Mouse (Mus musculus): ENCODE data around the gene Gprin1. TPM values are rescaled to one million over a fixed set of nuclear protein-coding genes. Genes with fewer than 3 reads are reported as not detected.

Gene Gprin1
- total and polyA plus RNA-seq, 3 experiments: not detected

GRCm38 (mm10) chr13:54694348-54695060 is 55.2 kb downstream of the Gprin1 start:
- Histone ChIP-seq H3K27me3 (ENCODE audit: control insufficient read depth in 1 of 2, insufficient read depth in 2 of 2, low read length in 2 of 2) (no peaks in the 10 kb centered on the region; a peak in 1 of 4 replicates), H3K79me2 (ENCODE audit: control insufficient read depth, insufficient read depth, low read length, poor library complexity) (peaks cover 31% of the 10 kb centered on the region), H3K9ac (ENCODE audit: control insufficient read depth, low read depth, low read length, poor library complexity, severe bottlenecking) (peak overlapping the region; percentile 95), H3K4me1 (ENCODE audit: control insufficient read depth in 1 of 2, insufficient read depth in 2 of 2, low read length in 2 of 2) (peaks cover 2 to 27% of the 10 kb centered on the region in 2 experiments), H3K9me3 (replicated peaks; ENCODE audit: insufficient read depth, low read length) (no peaks in the 10 kb centered on the region), H3K4me3 (ENCODE audit: control insufficient read depth in 1 of 2, insufficient read depth in 1 of 2, low read depth in 2 of 2, low read length in 2 of 2) (peak overlapping the region; percentile 48 to 72), H3K27ac (ENCODE audit: control insufficient read depth, low read depth, low read length) (peak overlapping the region; percentile 96), H3K36me3 (ENCODE audit: control insufficient read depth in 1 of 2, insufficient read depth in 2 of 2, low read length in 2 of 2) (peaks cover 0 to 14% of the 10 kb centered on the region in 2 experiments; a peak in 2 of 4 replicates)
- TF ChIP-seq NRF1 (IDR thresholded peaks at IDR 0.05; ENCODE audit: insufficient read depth, low read depth, low read length, poor library complexity, severe bottlenecking) (0 out of 2 replicates have a peak, but pooled peaks have one; percentile 3), ELF1 (IDR thresholded peaks at IDR 0.05; ENCODE audit: low read depth, low read length) (peak; percentile 73; the same call in 1 of the 2 replicates), SMC3 (IDR thresholded peaks at IDR 0.05; ENCODE audit: low read depth, low read length) (no peak), CHD1 (IDR thresholded peaks at IDR 0.05; ENCODE audit: low read depth, low read length) (no peak), E2F4 (IDR thresholded peaks at IDR 0.05; ENCODE audit: borderline replicate concordance, low read depth, low read length) (no peak), POLR2A (IDR thresholded peaks at IDR 0.05; ENCODE audit: control insufficient read depth in 1 of 2, insufficient read depth in 1 of 2, low read depth in 1 of 2, low read length in 2 of 2, poor library complexity in 1 of 2) (peak; percentile 49 to 84; a peak in 2 of 4 replicates), MXI1 (IDR thresholded peaks at IDR 0.05; ENCODE audit: low read depth, low read length) (peak; percentile 6; the same call in 1 of the 2 replicates), RCOR1 (IDR thresholded peaks at IDR 0.05; ENCODE audit: low read depth, low read length) (no peak), KAT2A (conservative IDR thresholded peaks at IDR 0.05; ENCODE audit: low read depth, low read length) (peak; percentile 95), MYB (IDR thresholded peaks at IDR 0.05; ENCODE audit: low read depth, low read length) (no peak), HCFC1 (IDR thresholded peaks at IDR 0.05; ENCODE audit: low read depth, low read length) (peak; percentile 95), TCF12 (IDR thresholded peaks at IDR 0.05; ENCODE audit: low read depth, low read length) (0 out of 2 replicates have a peak, but pooled peaks have one; percentile 6), ZMIZ1 (IDR thresholded peaks at IDR 0.05; ENCODE audit: low read depth, low read length) (peak; percentile 78; the same call in 1 of the 2 replicates), UBTF (IDR thresholded peaks at IDR 0.05; ENCODE audit: borderline replicate concordance, insufficient read depth, low read depth, low read length) (no peak), NELFE (IDR thresholded peaks at IDR 0.05; ENCODE audit: low read depth, low read length) (peak; percentile 80)
- peak; percentile 91 for DNase-seq (ENCODE audit: low read depth, low spot score)

DNA sequence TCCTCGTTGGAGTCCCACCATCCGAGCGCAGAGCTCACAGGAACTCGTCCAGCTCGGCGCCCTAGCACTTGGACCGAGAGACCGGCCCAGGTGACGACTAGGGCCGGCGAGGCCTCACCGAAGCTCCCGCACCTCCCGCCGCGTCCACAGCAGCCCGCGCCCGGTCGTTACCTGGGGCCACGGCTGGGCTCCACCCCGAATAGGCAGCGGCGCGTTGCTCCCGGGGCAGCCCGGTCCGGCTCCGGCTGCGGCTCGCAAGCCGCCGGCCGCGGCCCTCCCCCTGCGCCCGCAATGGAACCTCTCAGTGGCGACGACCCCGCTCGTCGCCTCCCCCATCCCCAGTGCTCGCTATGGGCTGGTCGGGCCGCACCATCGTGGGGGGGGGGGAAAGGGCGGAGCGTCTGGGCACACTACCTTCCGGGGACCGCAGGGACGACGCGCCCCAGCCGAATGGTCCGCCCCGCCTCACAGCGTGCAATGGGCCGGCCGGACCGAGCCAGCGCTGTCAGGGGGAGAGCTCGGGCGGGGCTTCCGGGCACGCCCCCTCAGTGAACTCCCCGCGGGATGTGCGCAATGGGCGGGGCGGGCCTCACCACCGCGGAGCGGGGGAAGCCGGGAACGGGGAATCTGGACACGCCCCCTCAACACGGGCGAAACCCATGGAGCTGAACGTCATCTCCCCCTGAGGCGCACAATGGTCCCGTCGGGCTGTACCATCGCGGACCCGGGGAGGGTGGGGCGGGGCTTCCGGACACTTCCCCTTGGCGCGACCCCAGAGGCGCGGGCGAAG is 55.9 kb downstream of the Gprin1 start, which contains the start of gene Rnf44:
TSS of gene Rnf44 (minus strand) at position 350 of the 790 bp plus-strand sequence.
- H3K27me3 ChIP-seq (ENCODE audit: control insufficient read depth in 1 of 2, insufficient read depth in 2 of 2, low read length in 2 of 2): no peaks in the 10 kb centered on the region; a peak in 1 of 4 replicates
- H3K4me3 ChIP-seq (ENCODE audit: control insufficient read depth in 1 of 2, insufficient read depth in 1 of 2, low read depth in 2 of 2, low read length in 2 of 2): peak within 1 kb of the TSS; percentile 92 to 99
- peak within 1 kb of the TSS; percentile 96 for H3K27ac ChIP-seq (ENCODE audit: control insufficient read depth, low read depth, low read length)
- peaks cover 2 to 27% of the 10 kb centered on the region in 2 experiments for H3K4me1 ChIP-seq (ENCODE audit: control insufficient read depth in 1 of 2, insufficient read depth in 2 of 2, low read length in 2 of 2)
- peaks cover 0 to 16% of the 10 kb centered on the region in 2 experiments; a peak in 2 of 4 replicates for H3K36me3 ChIP-seq (ENCODE audit: control insufficient read depth in 1 of 2, insufficient read depth in 2 of 2, low read length in 2 of 2)
- peak within 1 kb of the TSS; percentile 95 for H3K9ac ChIP-seq (ENCODE audit: control insufficient read depth, low read depth, low read length, poor library complexity, severe bottlenecking)
- no peaks in the 10 kb centered on the region for H3K9me3 ChIP-seq (replicated peaks; ENCODE audit: insufficient read depth, low read length)
- DNase-seq (ENCODE audit: low read depth, low spot score): peak; percentile 99
- peaks cover 33% of the 10 kb centered on the region for H3K79me2 ChIP-seq (ENCODE audit: control insufficient read depth, insufficient read depth, low read length, poor library complexity)
- TF ChIP-seq CHD1 (IDR thresholded peaks at IDR 0.05; ENCODE audit: low read depth, low read length) (peak; percentile 100), RCOR1 (IDR thresholded peaks at IDR 0.05; ENCODE audit: low read depth, low read length) (no peak; the same call in 1 of the 2 replicates), TBP (IDR thresholded peaks at IDR 0.05; ENCODE audit: low read depth, low read length) (0 out of 2 replicates have a peak, but pooled peaks have one; percentile 10), MAZ (IDR thresholded peaks at IDR 0.05; ENCODE audit: low read depth, low read length) (peak; percentile 95; the same call in 1 of the 2 replicates), CTCF (IDR thresholded peaks at IDR 0.05 in 2 of 3, conservative IDR thresholded peaks at IDR 0.05 in 1 of 3; ENCODE audit: control insufficient read depth in 1 of 3, insufficient read depth in 1 of 3, low read depth in 2 of 3, low read length in 3 of 3, poor library complexity in 1 of 3, severe bottlenecking in 1 of 3) (no peak), KAT2A (conservative IDR thresholded peaks at IDR 0.05; ENCODE audit: low read depth, low read length) (no peak; the same call in 1 of the 2 replicates), MXI1 (IDR thresholded peaks at IDR 0.05; ENCODE audit: low read depth, low read length) (peak; percentile 43), TAL1 (IDR thresholded peaks at IDR 0.05; ENCODE audit: low read length) (no peak), CHD2 (IDR thresholded peaks at IDR 0.05; ENCODE audit: low read length) (no peak), UBTF (IDR thresholded peaks at IDR 0.05; ENCODE audit: borderline replicate concordance, insufficient read depth, low read depth, low read length) (no peak), MAX (IDR thresholded peaks at IDR 0.05; ENCODE audit: low read length) (peak; percentile 65; the same call in 1 of the 2 replicates), NELFE (IDR thresholded peaks at IDR 0.05; ENCODE audit: low read depth, low read length) (peak; percentile 69), MYC (IDR thresholded peaks at IDR 0.05; ENCODE audit: low read depth, low read length) (no peak), EP300 (IDR thresholded peaks at IDR 0.05; ENCODE audit: low read depth in 1 of 2, low read length in 2 of 2) (peak in 1 of 2 experiments; percentile 48; a peak in 2 of 4 replicates), POLR2A (IDR thresholded peaks at IDR 0.05; ENCODE audit: control insufficient read depth in 1 of 2, insufficient read depth in 1 of 2, low read depth in 1 of 2, low read length in 2 of 2, poor library complexity in 1 of 2) (peak in 1 of 2 experiments; percentile 72; a peak in 3 of 4 replicates), JUND (IDR thresholded peaks at IDR 0.05; ENCODE audit: low read depth, low read length) (no peak), ZKSCAN1 (IDR thresholded peaks at IDR 0.05; ENCODE audit: low read depth, low read length) (no peak), ZNF384 (IDR thresholded peaks at IDR 0.05; ENCODE audit: low read depth, low read length) (no peak)
